Mouse (Mus musculus): ENCODE data around the gene Gm12258. TPM values are rescaled to one million over a fixed set of nuclear protein-coding genes. Genes with fewer than 3 reads are reported as not detected.

Gene Gm12258
- polyA plus RNA-seq (2012; rRNA removed), result 2.0 and 2.7 TPM in 2 replicates

DNA sequence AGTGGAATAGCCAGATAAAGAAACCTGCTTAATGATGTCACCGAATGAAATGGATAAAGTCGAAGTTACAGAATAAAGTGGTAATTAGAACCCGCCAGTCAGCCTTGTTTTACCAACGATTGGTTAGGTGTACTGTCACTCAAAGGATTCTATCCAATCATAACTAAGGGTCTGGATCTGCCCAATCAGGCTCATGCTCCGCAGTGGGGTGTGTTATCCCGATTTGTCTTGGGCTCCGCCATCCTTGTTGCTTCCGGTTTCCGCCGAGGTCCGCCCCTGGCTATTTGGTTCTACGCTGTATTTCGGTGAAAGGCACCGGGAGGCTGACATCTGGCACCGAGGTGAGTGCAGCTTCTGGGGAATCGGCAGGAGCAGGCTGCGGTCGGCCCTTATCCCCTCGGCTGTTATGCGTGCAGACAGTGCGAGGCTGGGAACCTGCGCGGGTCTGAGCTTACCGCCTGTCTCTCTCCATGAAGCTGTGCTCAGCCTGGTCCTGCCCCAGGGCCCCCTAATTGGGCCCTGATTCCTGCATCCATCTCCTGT, at the start of gene Gm12258:
Gene Gm12258, plus strand, starts transcription at position 240 of the 543 bp plus-strand sequence.

DNA sequence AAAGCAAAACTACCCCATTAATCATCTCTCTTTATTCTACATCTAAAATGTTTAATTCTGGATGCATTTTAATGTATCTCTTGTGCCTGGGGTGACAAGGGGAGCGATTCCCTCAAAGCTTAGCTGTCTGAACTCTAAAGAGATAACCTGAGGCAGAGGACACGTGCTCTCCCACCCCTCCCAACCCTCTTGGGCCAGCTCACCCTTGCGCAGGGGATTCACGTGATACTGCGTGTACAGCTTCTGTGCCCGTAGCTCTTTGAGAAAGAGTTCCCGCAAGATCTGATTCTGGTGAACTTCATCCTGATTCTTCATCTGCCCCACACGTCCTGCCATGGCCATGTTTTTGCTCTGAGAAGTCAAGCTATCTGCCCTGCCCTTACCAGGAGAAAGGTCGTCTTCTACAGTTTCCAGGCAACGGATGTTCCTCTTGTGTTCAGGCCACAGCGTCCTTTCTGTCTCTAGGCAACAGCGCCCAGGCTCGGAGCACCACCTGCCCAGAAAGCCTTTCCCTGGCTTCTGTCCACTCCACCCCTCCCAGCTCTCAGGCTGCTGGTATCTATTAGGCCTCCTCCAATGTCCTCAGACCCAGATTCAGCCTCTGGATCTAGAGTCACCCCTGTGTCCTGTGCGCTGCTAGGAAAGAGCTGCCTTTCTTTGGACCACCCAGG, 45.3 kb upstream of the Gm12258 start, which contains the start of gene Fam183b:
Gene Fam183b, minus strand, starts transcription at position 403 of the 671 bp plus-strand sequence.

DNA sequence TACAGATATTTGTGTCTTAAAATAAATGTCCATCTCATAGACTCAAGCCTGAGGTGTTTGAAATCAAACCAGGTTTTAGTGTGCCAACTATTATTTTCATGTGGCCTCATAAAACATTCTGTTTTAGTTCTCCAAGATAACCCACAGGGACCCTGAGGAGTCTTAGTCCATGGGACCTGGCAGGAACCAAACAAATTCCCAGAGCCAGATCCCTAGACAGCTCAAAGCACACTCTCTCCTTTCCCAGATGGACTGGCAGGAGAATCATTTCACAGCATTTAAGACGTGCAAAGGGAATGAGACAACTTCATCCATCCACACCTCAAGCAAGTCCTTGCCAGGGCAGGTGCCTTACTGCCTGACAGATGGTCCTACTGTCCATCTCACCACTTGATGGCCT, 32.3 kb upstream of the Gm12258 start, which contains the start of gene Olfr313:
Gene Olfr313, plus strand, starts transcription at position 301 of the 400 bp plus-strand sequence.

DNA sequence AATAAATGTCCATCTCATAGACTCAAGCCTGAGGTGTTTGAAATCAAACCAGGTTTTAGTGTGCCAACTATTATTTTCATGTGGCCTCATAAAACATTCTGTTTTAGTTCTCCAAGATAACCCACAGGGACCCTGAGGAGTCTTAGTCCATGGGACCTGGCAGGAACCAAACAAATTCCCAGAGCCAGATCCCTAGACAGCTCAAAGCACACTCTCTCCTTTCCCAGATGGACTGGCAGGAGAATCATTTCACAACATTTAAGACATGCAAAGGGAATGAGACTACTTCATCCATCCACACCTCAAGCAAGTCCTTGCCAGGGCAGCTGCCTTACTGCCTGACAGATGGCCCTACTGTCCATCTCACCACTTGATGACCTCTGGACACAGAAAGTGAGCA, 18.0 kb upstream of the Gm12258 start, which contains the start of gene Olfr312:
Gene Olfr312, plus strand, starts transcription at position 301 of the 400 bp plus-strand sequence.

DNA sequence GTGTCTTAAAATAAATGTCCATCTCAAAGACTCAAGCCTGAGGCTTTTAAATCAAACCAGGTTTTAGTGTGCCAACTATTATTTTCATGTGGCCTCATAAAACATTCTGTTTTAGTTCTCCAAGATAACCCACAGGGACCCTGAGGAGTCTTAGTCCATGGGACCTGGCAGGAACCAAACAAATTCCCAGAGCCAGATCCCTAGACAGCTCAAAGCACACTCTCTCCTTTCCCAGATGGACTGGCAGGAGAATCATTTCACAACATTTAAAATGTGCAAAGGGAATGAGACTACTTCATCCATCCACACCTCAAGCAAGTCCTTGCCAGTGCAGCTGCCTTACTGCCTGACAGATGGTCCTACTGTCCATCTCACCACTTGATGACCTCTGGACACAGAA, 8.0 kb upstream of the Gm12258 start, which contains the start of gene Olfr311:
Gene Olfr311, plus strand, starts transcription at position 301 of the 400 bp plus-strand sequence.

DNA sequence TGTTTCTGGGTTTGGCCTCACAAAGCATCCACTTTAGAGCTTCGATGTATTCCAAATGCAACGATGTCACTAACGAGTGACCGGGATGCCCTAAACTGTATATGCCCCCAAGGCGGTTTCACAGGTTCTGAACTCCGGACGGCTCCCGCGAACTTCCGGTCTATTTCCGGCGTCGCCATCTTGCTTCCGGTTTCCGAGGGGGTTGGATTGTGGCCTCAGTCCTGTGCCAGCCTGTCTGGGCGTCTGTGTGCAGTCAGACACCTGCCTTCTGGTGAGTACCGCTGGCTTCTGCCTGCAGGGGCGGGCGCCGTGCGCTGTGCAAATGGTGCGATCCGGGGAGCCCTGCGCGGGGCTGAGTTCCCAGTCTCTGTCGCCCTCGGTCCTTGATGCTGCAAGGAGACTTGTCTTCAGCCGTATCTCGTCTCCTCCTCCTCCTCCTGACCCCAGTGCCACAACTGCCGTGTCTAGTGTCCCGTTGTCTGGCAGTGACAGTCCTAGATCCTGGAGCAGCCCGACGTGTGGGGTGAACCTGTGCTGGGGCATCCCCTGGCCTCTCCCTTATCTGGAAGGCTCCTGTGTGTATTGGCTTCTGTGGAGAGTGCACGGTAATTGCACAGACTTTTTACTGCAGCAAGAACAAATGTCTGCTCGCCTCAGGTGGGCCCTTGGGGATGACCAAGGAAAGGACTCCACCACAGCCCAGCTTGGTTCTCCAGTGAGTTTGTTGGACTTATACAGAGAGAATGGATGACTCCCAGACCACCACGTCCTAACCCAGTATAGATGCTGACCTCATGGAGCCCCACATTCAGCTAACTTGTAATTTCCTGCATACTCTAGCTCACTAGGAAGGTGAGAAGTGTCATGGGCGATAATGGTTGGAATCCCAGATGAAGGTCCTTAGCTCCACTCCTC, 20.3 kb downstream of the Gm12258 start, which contains the start of gene 2810021J22Rik:
Gene 2810021J22Rik, plus strand, starts transcription at position 178 of the 915 bp plus-strand sequence.

DNA sequence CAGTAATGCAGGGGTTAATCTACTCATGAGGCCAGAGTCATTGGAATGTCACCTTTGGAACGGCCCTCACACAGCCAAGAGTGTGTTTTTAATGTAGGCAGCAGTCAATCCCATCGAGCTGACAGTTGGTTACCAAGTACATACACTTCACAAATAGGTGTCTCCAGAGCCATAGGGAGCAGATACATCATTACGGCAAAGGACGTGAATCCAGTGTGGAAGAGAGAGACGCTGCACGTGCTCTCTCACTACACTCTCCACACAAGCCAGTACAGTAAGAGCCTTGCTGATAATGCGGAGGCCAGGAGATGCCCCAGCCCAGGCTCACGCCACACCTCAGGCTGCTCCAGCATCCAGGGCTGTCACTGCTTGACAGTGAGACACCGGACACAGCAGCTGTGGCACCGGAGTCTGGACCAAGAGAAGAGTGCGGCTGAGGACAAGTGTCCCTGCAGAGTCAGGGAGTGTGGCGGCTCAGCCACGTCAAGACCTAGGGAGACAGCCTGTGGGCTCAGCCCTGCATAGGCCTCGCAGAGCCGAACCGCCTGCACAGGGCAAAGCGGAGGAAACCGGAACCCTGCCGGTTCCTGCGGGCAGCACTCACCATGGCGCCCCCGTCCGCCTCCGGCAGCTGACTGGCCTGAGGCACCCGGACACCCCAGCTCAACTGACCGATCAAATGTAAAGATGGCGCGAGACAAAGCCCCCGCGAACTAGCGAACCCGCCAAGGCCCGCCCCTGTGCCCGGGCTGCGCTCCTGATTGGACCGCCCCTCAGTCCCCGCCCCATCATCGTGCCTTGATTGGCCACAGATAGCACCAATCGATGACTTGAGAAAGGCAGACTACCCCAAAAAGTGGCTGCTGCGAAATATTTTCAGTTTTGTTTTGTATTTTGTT, 56.8 kb downstream of the Gm12258 start, which contains the start of gene Zfp39:
Gene Zfp39, minus strand, starts transcription at position 715 of the 899 bp plus-strand sequence.

Other genes starting within 250 kb of the Gm12258 start
- 0.28 TPM in 1 of 2 replicates, not detected in the other for gene 2210407C18Rik, start 231.1 kb upstream of the Gm12258 start, polyA plus RNA-seq (2012; rRNA removed)
- gene Olfr323, start 216.7 kb upstream of the Gm12258 start, polyA plus RNA-seq (2012; rRNA removed), result not detected in 2 replicates
- gene Trim58, start 206.7 kb upstream of the Gm12258 start, polyA plus RNA-seq (2012; rRNA removed), result 0.06 TPM in 1 of 2 replicates, not detected in the other
- not detected in 2 replicates for gene Olfr322, start 188.4 kb upstream of the Gm12258 start, polyA plus RNA-seq (2012; rRNA removed)
- not detected in 2 replicates for gene Olfr320, start 166.1 kb upstream of the Gm12258 start, polyA plus RNA-seq (2012; rRNA removed)
- gene Olfr319, start 148.0 kb upstream of the Gm12258 start, polyA plus RNA-seq (2012; rRNA removed), result not detected in 2 replicates
- not detected in 2 replicates for gene Olfr318, start 123.1 kb upstream of the Gm12258 start, polyA plus RNA-seq (2012; rRNA removed)
- not detected in 2 replicates for gene Olfr317, start 107.9 kb upstream of the Gm12258 start, polyA plus RNA-seq (2012; rRNA removed)
- 0.09 and 0.32 TPM in 2 replicates for gene Olfr316, start 94.4 kb upstream of the Gm12258 start, polyA plus RNA-seq (2012; rRNA removed)
- gene Olfr315, start 74.0 kb upstream of the Gm12258 start, polyA plus RNA-seq (2012; rRNA removed), result 0.18 and 0.20 TPM in 2 replicates
- not detected in 2 replicates for gene Olfr314, start 64.2 kb upstream of the Gm12258 start, polyA plus RNA-seq (2012; rRNA removed)
- gene Fam183b, start 45.2 kb upstream of the Gm12258 start, polyA plus RNA-seq (2012; rRNA removed), result 11.9 and 17.3 TPM in 2 replicates
- gene Olfr313, start 32.2 kb upstream of the Gm12258 start, polyA plus RNA-seq (2012; rRNA removed), result not detected in 2 replicates
- gene Olfr312, start 17.9 kb upstream of the Gm12258 start, polyA plus RNA-seq (2012; rRNA removed), result not detected in 2 replicates
- not detected in 2 replicates for gene Olfr311, start 7.9 kb upstream of the Gm12258 start, polyA plus RNA-seq (2012; rRNA removed)
- gene 2810021J22Rik, start 20.1 kb downstream of the Gm12258 start, polyA plus RNA-seq (2012; rRNA removed), result 4.1 and 4.3 TPM in 2 replicates
- 0.62 and 1.0 TPM in 2 replicates for gene Zfp39, start 57.1 kb downstream of the Gm12258 start, polyA plus RNA-seq (2012; rRNA removed)
- gene Btnl10, start 70.8 kb downstream of the Gm12258 start, polyA plus RNA-seq (2012; rRNA removed), result 0.08 TPM in 1 of 2 replicates, not detected in the other
- gene Rnf187, start 91.8 kb downstream of the Gm12258 start, polyA plus RNA-seq (2012; rRNA removed), result 340 and 524 TPM in 2 replicates
- 3.8 and 4.6 TPM in 2 replicates for gene Hist3h2ba, start 101.8 kb downstream of the Gm12258 start, polyA plus RNA-seq (2012; rRNA removed)
- gene Hist3h2a, start 107.5 kb downstream of the Gm12258 start, polyA plus RNA-seq (2012; rRNA removed), result 22.2 and 26.2 TPM in 2 replicates
- gene Trim17, start 107.5 kb downstream of the Gm12258 start, polyA plus RNA-seq (2012; rRNA removed), result 0.36 and 0.40 TPM in 2 replicates
- gene Trim11, start 130.9 kb downstream of the Gm12258 start, polyA plus RNA-seq (2012; rRNA removed), result 33.3 and 39.5 TPM in 2 replicates